Mouse (Mus musculus) cerebellum, postnatal 25 days (tissue): ENCODE measurements around the gene Il4.

ENCODE experiments used
- DNase-seq, 2 experiments: peaks; one replicate each; pipeline ENCODE4 v3.0.0; 2021; ENCODE audit warnings: mixed read lengths in 2 of 2

Gene Il4

GRCm38 (mm10) chr11:53618619-53619198, at the start of gene Il4:
Il4 (minus strand) TSS chr11:53618669.
- DNase-seq: no peak

GRCm38 (mm10) chr11:53664091-53664490, 45.6 kb upstream of the Il4 start:
- DNase-seq: no peak

- peak; percentile 9 to 10 for DNase-seq
Measured at GRCm38 (mm10) chr11:53662794-53663674, 44.6 kb upstream of the Il4 start.

GRCm38 (mm10) chr11:53657828-53658227, 39.4 kb upstream of the Il4 start:
- DNase-seq: no peak

- DNase-seq: no peak
Measured at GRCm38 (mm10) chr11:53657381-53657780, 38.9 kb upstream of the Il4 start.

GRCm38 (mm10) chr11:53656558-53657202, 38.2 kb upstream of the Il4 start:
- no peak for DNase-seq

- DNase-seq: no peak
Measured at GRCm38 (mm10) chr11:53655043-53655442, 36.6 kb upstream of the Il4 start.

- no peak for DNase-seq
Measured at GRCm38 (mm10) chr11:53652427-53652826, 34.0 kb upstream of the Il4 start.

GRCm38 (mm10) chr11:53651441-53651840, 33.0 kb upstream of the Il4 start:
- DNase-seq: no peak

GRCm38 (mm10) chr11:53644017-53644416, 25.5 kb upstream of the Il4 start:
- no peak for DNase-seq

GRCm38 (mm10) chr11:53642744-53643279, 24.3 kb upstream of the Il4 start:
- DNase-seq: no peak

- DNase-seq: no peak
Measured at GRCm38 (mm10) chr11:53637803-53638260, 19.4 kb upstream of the Il4 start.

GRCm38 (mm10) chr11:53637046-53637802, 18.8 kb upstream of the Il4 start:
- DNase-seq: no peak

- peak; percentile 34 to 64 for DNase-seq
Measured at GRCm38 (mm10) chr11:53636183-53636646, 17.7 kb upstream of the Il4 start.

- no peak for DNase-seq
Measured at GRCm38 (mm10) chr11:53635590-53636182, 17.2 kb upstream of the Il4 start.

- DNase-seq: no peak
Measured at GRCm38 (mm10) chr11:53634556-53634955, 16.1 kb upstream of the Il4 start, which contains the start of gene Il13. Il13 (minus strand) TSS chr11:53634702.

GRCm38 (mm10) chr11:53633644-53634043, 15.2 kb upstream of the Il4 start:
- DNase-seq: no peak

GRCm38 (mm10) chr11:53632122-53632733, 13.8 kb upstream of the Il4 start:
- peak in 1 of 2 experiments; percentile 47 for DNase-seq

GRCm38 (mm10) chr11:53627859-53628258, 9.4 kb upstream of the Il4 start:
- DNase-seq: peak; percentile 70 to 86

- DNase-seq: no peak
Measured at GRCm38 (mm10) chr11:53626802-53627373, 8.4 kb upstream of the Il4 start.

GRCm38 (mm10) chr11:53624124-53624523, 5.7 kb upstream of the Il4 start:
- DNase-seq: no peak
